Mouse (Mus musculus) right cerebral cortex, postnatal 36 days (tissue): ENCODE results near the gene Rnasel.

Experiments used
- DNase-seq, 2 experiments: peaks; one replicate each; pipeline ENCODE4 v3.0.0; 2022; ENCODE audit warnings: low spot score in 2 of 2, mixed read lengths in 1 of 2

The Rnasel gene

DNA sequence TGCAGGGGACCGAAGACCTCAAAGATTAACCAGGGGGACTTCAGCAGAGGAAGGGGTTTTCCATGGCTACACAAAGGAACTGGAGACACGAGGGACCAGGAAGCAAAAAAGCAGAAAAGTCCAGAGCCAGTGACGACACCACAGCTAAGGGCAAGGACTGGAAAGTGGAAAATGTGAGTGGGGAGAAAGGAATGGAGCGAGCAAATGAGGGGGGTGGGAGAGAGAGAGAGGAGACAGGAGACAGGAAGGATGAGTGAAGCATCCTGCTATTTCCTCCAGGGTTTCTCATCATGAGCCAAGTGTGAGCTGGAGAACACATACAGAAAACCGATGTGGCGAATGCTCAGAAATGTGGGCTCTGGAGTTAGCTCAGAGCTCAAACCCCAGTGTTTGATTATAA is 13.1 kb upstream of the Rnasel start:
- DNase-seq: no peak

DNA sequence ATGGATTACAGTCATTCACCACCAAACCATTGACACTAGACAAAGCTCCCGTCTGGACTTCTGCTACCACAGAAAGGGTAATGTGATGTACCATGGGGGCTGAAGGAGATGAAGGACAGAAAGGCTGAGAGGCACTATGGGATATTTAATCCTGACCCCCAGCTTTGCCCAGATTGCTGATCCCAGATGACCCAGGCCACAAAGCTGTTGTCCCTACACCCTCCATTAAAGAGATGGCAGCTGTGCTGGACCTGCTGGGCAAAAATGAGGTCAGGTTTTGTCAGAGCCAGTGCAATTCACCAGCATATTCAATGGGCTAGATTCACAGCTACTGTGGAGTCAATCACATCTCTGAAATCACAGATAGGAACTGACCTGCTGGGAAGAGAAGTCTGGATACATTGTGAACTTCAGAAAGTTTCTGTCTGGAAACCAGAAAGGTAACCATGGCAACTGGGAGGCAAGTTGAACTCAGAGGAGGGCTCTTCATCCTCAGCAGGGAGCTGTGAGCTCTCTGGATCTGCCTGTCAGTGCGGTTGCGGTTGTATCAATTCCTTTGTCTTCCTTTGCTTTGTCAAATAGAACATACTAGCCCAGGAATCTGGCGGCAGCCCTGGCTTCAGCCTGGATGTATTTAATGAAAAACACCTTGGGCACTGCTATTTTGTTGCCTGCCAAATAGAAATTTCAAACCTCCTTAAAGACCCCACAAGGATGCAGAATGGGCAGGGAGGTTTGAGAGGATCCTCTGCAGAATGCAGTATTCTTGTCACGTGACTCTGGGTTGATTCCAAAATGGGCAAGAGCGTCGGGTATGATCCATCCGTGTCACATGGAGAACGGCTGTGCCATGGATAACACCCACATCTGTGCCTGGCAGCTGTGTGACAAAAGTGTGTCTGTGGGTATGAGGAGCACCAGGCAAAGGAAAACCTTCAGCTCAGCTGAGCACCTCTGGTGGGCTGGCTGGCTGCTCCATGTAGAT is 11.8 kb upstream of the Rnasel start:
- peak in 1 of 2 experiments; percentile 28 for DNase-seq

DNA sequence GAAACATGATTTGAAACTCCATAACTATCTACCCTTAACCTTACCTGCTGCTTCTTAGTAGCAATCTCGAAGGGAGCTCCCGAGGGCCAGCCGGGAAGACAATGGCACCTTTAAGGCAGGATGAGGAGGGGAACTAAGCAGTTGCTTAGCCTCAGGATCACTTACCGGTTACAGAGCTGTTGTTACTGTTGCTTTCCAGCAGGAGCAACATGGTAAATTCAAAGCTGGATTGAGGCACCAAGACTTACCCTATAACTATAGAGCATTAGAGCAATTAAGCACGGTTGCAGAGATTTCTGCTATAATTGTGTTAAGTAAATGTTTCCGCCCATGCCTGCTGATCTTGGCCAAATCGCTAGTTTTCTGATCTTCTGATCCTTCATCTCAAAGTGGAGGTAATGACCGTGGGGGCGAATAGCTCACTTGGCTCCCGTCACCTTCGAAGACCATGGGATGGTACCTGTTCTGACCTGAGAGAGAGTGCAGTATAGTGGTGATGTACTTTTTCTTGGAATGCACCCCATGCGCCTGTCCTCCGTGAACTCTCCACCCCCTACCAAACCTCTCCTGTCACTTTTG is 9.7 kb upstream of the Rnasel start:
- DNase-seq: no peak

DNA sequence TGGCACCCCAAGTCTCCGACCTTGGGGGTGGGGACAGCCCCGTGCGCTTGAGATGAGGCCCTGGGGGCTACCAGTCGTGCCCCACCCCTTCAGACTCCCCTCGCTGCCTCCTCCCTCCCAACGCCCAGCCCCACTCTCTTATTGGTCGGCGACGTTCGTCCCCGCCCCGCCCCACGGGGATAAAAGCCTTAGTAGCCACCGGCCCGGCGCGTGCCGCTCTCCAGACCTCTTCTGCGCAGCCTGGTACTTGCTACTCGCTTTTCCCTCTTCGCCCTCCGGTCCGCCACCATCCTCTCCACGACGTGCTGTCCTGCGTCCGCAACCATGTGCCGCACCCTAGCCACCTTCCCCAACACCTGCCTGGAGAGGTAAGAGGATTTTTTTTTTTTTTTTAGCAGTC is 9.1 kb upstream of the Rnasel start, which contains the start of gene Rgs16:
Gene Rgs16 (plus strand): TSS at position 205 of the 400 bp plus-strand sequence.
- DNase-seq: peak; percentile 37 to 52

DNA sequence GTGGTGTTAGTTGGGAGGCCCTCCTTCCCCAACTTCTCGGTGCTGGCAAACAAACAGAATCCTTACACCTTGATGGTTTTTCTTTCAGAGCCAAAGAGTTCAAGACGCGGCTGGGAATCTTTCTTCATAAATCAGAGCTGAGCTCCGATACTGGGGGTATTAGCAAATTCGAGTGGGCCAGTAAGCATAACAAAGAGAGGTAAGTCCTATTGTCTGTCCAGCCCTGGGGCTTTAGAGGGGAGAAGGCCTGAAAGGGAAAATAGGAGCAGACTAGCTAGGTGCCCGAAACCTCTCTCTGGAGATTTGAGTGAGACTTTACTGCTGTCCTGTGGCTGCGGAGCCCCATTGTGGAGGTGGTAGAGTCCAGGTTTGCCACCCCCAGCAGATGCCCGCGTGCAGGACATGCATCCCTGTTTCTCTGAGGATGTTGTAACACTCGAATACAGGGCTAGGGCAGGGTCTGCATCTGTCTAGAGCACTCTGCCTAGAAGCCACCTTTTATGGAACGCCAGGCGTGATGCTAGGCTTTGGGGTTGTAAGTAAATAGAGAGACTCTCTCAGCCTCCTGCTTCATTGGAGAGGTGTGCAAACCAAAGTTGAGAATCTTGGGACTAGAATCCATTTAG is 8.3 kb upstream of the Rnasel start:
- no peak for DNase-seq

DNA sequence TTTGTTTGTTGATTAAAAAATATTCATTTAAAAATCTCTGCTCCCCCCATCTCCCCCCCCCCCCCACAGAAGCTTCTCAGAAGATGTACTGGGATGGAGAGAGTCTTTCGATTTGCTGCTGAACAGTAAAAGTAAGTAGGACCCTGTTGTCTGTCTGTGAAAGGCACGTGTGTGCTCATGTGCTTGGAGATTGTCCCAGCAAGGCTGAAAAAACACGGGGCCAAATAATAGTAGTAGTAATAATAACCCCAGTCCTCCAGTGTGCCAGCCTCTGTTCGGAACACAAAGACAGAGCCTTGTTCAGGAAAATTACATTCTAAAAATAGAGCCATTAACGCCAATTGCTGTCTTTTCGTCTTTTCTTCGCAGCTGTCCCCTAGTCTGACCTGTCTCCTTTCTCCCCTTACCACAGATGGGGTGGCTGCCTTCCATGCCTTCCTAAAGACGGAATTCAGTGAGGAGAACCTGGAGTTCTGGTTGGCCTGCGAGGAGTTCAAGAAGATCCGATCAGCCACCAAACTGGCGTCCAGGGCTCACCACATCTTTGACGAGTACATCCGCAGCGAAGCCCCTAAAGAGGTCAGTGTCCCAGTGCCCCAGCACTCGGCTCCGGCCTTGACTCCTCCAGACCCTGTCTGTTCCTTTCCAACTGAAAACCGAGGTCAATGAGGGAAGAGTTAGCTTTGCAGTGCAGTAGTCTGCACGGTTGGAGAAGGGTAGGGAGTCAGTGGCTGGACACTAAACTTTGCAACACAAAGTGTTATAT is 7.5 kb upstream of the Rnasel start:
- DNase-seq: no peak

DNA sequence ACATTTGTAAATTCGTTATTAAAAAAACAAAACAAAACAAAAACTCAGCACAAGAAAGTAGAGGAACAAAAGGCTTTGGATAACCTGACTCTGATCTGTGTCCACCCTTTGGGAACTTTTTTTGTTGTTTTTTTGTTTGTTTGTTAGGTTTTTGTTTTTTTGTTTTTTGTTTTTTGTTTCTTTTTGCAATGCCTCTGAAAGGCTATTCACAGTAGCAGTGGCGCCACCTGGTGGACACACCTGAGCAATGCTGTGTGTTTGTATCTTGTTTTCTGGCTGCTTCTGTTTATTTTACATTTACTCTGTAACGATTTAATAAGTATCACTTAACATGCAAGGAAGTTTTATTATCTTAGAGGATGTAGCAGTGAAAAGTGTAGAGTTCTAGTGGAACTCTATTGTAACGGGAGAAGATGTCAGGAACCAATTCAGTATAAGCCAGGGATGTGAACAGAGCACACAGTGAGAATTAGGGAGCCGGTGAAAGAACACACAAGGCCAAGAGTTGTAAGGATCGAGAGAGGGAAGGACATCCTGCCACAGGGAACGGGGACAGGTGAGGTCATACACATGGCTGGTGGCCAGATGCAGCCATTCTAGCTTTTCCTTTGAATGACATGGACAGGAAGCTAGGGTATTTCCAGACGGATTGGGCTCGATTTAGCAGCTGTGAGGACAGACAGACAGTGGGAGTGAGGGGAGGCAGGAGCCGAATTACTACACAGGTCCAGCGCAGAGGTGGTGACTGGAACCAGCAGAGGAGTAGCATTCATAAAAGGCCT is 6.7 kb upstream of the Rnasel start:
- peak; percentile 45 to 69 for DNase-seq

DNA sequence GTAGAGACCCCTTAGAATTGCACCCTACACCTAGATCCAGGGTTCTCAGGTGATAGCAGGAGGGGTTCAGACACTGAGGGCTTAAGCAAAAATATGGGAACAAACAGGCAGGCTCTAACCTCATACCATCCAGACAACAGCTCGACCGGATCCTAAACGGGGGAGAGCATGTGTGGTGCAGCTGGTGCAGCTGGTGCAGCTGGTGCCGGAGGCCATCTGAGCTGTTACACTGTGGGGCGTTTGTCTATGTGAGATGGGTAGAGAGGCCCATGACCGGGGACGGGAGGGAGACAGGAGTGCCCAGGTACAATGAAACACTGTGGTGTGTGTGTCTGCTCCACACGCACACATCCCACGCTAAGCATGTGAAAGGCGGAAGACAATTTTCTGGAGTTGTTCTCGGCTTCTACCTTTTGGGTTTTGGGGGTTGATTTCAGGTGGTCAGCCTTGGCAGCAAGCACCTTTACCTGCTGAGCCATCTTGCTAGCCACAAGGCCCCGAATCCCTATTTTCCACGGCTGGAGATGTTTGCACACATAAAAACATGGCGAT is 3.0 kb upstream of the Rnasel start:
- DNase-seq: no peak

DNA sequence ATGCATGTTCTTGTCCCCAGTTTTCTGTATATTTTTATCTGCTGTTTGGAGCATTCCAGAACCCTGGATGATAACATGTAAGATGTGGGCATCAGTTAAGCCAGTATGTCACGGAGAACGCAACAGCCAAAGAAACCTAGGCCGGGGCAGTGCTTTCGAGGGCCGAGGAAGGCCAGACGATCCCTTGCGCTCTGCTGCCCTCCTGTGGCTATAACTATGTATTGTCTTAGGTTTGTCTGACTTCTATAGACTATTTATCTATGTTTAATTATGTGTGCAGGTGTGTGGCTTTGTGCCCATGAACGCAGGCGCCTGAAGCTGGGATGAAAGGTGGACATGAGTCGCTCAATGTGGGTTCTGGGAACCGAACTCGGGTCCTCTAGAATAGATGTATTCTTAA is 2.5 kb upstream of the Rnasel start:
- DNase-seq: no peak

DNA sequence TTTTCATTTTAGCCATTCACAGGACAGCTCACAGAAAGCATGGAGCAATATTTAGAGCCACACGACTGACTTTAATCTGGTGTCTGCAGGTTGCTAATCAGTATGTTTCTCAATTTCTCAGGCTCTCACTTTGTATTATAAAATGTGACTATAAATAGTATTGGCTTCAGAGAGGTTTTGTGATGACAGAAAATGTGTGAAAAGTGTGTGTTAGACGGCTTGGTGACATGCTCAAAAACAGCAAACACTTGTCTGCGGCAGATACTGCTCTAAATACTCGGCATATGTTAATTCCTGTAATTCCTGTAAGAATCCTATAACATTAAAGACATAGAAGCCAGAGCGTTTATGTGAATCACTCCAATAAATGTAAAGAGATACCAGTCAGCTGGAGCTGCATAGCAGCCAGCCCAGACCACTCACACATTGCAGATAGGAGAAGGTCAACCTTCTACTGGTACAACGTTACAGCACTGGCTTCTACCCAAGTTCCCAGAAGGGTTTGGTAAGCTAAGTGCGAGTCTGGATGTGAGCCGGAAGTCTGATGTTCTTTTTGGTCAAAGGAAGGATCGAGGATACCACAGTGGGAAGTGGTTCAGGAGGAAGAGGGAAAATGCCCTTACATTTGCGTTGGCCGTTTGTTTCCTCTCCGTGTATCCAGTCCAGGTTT is 1.2 kb upstream of the Rnasel start:
- DNase-seq: no peak

DNA sequence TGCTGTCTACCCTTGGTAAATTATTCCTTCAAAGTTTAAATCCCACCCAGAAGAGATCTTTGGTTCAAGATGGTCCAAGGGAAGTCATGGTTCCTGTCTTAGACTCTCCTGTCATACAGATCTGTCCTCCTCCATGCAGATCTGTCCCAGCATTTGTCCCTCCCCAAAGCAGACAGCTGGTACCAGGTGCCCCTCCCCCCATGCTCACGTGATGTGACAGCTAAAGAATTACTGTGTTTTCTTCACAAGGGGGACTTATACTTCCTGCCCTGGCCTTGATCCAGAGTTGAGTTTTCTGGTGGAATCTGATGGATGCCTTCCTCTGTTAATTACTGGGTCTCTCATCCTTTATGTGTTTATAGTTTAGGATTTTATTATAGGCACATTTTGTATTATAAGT is 677 bp upstream of the Rnasel start:
- DNase-seq: no peak

DNA sequence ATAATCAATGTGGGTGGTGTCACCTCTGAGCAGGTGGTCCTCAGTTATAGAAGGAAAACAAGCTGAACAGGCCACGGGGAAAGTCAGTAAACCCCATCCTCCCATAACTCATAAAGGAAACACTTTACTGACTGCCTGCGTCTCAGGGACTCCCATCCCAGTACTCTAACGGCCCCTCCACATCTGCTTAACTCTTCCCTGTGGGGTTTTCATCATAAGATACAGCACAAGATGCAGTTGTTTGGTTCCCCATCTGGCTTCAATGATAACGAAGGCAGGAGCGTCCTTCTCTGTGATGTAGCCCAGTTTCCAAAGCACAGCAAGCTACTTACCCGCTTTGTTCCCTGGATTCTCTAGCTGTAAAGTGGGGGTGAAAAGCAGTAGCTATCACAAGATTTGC is 828 bp downstream of the Rnasel start:
- DNase-seq: no peak

DNA sequence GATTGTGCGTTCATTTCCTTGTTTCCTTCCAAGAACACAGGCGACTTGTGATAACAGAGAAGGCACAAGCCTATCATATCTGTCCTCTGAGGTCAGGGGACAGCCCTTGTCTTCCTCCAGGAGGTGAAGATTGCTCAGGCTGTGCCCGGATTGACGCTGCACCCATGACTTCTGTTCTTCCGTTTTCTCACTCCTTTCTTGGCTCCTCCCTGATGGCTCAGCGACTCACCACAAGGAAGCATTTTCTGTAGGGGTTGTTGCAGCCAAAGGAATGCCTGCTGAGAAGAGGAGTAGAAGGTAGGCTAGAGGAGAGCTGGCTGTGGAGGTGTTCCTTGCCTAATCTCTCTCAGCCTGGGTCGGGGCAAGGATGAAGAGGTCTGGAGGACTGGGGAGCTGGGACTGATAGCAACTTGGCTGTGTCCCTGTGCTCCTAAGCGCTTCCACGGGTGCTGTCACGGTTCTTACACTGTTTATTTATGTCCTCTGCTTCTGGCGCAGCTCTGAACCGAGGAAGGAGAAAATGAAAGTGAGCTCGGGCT is 2.6 kb downstream of the Rnasel start:
- DNase-seq: no peak

DNA sequence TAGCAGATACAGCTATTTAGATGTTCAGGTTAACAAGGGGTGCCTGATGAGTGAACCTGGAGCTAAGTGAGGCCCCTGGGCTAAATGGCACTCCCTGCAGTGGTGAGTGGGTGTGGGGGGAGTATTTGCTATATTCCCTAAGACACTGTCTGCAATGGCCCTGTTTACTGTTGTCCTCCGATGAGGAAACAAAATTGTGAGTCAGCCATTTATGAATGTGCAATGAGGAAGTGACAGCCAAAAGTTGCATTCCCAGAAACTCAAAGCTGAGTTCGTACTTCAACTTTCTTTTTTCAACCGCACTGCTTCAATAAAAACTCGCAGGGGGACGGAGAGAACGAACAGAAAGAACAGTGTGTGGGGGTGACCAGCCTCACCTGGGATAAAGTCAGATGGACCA is 3.3 kb downstream of the Rnasel start:
- DNase-seq: no peak

DNA sequence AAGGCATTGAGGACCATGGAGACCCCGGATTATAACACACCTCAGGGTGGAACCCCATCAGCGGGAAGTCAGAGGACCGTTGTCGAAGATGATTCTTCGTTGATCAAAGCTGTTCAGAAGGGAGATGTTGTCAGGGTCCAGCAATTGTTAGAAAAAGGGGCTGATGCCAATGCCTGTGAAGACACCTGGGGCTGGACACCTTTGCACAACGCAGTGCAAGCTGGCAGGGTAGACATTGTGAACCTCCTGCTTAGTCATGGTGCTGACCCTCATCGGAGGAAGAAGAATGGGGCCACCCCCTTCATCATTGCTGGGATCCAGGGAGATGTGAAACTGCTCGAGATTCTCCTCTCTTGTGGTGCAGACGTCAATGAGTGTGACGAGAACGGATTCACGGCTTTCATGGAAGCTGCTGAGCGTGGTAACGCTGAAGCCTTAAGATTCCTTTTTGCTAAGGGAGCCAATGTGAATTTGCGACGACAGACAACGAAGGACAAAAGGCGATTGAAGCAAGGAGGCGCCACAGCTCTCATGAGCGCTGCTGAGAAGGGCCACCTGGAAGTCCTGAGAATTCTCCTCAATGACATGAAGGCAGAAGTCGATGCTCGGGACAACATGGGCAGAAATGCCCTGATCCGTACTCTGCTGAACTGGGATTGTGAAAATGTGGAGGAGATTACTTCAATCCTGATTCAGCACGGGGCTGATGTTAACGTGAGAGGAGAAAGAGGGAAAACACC is 4.7 kb downstream of the Rnasel start:
- DNase-seq: no peak

DNA sequence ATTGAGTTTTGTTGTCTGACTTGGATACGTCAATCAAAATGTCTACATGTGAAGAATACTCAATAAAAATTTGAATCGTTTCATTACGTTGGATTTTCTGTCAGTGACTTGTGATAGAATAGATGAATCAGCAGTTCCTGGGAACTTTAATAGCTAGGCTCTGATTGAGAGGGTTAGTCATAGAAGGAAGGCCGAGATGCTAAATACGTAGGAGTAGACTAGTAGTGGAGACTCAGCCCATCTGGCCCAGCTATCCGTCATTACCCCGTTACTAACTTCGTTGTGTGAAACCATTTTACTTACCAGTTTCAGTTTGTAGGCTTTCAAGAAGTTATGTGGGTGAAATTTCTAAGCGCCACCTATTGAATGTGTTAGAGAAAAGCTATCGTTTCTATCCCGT is 14.9 kb downstream of the Rnasel start:
- DNase-seq: no peak

DNA sequence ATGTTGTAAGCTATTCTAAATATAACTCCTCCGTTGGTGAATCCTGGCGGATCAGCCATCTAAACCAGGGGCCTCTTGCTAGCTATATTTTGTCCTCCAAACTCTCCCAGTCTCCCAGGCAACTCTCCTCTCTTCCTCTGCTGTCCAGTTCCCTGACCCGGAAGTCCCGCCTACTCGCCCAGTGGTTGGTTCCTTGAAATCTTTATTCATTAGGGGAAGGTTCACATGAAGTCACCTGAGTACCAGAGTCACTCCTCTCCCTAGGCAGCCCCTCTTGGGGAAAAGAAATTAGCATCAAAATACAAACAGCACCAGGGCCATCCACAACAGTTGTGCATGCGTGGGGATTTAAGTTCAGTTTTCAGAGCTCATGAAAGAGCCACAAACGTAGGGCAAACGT is 17.1 kb downstream of the Rnasel start:
- no peak for DNase-seq

DNA sequence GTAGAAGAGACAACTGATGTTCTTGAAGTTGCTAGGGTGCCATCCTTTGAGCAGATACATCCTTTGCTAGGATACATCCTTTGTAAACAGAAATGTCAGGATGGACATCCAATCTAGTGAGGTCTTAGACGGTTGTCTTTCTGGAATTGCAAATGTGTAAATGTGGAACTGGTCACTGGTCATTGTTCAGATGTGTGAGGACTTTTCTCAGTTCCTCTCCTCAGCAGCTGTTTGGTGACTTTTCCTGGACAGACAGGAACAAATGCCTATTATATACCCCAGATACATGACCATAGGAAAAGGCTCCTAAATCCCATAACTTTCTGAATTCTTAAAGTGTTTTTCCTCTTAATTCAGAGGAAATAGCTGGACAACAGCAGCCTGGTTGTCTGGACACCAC is 18.1 kb downstream of the Rnasel start:
- DNase-seq: no peak

DNA sequence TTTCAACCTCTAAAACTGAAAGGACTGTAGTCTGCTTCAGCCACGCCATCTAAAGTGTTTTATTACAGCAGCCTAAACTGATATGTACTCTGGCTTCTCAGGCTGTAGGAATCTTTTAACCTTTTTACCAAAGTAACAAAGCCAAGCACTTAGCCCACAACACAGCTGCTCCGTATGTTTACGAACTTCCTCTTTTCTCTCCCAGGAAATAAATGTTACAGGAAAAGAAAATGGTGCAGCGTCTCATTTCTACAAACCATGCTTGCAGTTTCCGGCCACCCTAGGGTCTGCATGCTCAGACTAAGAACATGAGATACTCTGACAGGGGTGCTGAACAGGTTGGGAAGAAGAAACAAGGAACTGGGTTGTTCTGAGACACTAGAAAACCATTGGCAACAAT is 19.2 kb downstream of the Rnasel start:
- DNase-seq: no peak
